Mouse (Mus musculus) thymus, adult 2 months (tissue): ENCODE measurements around the gene Emc7. TPM values are rescaled to one million over a fixed set of nuclear protein-coding genes. Genes with fewer than 3 reads are reported as not detected.

Source experiments
- DNase-seq: peaks from one replicate; pipeline ENCODE4 v3.0.0; 2021
- H3K27ac ChIP-seq: fragments of 200-500 bp; 2 replicates; pipeline ENCODE4 v1.5.1; 2012; ENCODE audit warnings: low read length, control low read depth; ENCODE audit not compliant: control insufficient read depth, insufficient read depth
- H3K27me3 ChIP-seq: fragments of 200-500 bp; 2 replicates; pipeline ENCODE4 v1.6.1; 2012; ENCODE audit warnings: mild to moderate bottlenecking, low read length, moderate library complexity, mixed read lengths; ENCODE audit not compliant: control insufficient read depth, insufficient read depth
- H3K36me3 ChIP-seq: fragments of 200-500 bp; 2 replicates; pipeline ENCODE4 v1.6.1; 2012; ENCODE audit warnings: mild to moderate bottlenecking, low read length, moderate library complexity; ENCODE audit not compliant: control insufficient read depth, insufficient read depth
- H3K4me1 ChIP-seq: fragments of 200-500 bp; replicated peaks from 2 replicates; pipeline ENCODE4 v1.6.1; 2012; ENCODE audit warnings: low read length; ENCODE audit not compliant: control insufficient read depth, insufficient read depth
- H3K4me3 ChIP-seq: fragments of 200-500 bp; 2 replicates; pipeline ENCODE4 v1.5.1; 2012; ENCODE audit warnings: mild to moderate bottlenecking, low read length, control low read depth, moderate library complexity; ENCODE audit not compliant: control insufficient read depth, insufficient read depth
- CTCF ChIP-seq: fragments of 200-500 bp; IDR thresholded peaks from 2 replicates; pipeline ENCODE4 v1.5.1; 2012; ENCODE audit warnings: mild to moderate bottlenecking, control low read depth, low read length, moderate library complexity, borderline replicate concordance; ENCODE audit not compliant: control insufficient read depth, poor library complexity, insufficient read depth; ENCODE audit errors: extremely low read depth
- POLR2A ChIP-seq: fragments of 200-500 bp; IDR thresholded peaks from 2 replicates; pipeline ENCODE4 v1.6.1; 2012; ENCODE audit warnings: mild to moderate bottlenecking, low read length, control low read depth, moderate library complexity; ENCODE audit not compliant: control insufficient read depth, poor library complexity, insufficient read depth; ENCODE audit errors: extremely low read depth
- WGBS: fragments of 180-500 bp; shearing (Covaris S2); methylation state at CpG from one replicate; pipeline ENCODE4 v1.1.7; 2018; 5-methylcytosine and 5-hydroxymethylcytosine counted together
- polyA plus RNA-seq: library from polyadenylated mRNA; depleted of rRNA; stranded (reverse); fragments of >200 nt; gene quantifications from 2 replicates; pipeline ENCODE4 v1.2.3, GENCODE M21; 2012; rRNA removed

The Emc7 gene
- polyA plus RNA-seq, 1 experiment, result 6.3 TPM

- Histone ChIP-seq H3K36me3 (no peaks in the 10 kb centered on the region), H3K4me3 (no peak overlapping the region), H3K4me1 (no peaks in the 10 kb centered on the region), H3K27ac (no peak overlapping the region), H3K27me3 (no peaks in the 10 kb centered on the region)
- WGBS, result 96% methylated on average over 3 of the region's 3 CpGs
- DNase-seq, result no peak
- TF ChIP-seq POLR2A (no peak), CTCF (no peak)
These were observed 61.9 kb downstream of the Emc7 start for GRCm38 (mm10) chr2:112516728-112517127.

- H3K4me1 ChIP-seq, result no peaks in the 10 kb centered on the region
- DNase-seq, result no peak
- 92% methylated on average over 3 of the region's 3 CpGs for WGBS
- H3K27ac ChIP-seq, result no peak overlapping the region
- no peaks in the 10 kb centered on the region for H3K27me3 ChIP-seq
- TF ChIP-seq POLR2A, result no peak
- no peak for TF ChIP-seq CTCF
- no peaks in the 10 kb centered on the region for H3K36me3 ChIP-seq
- no peak overlapping the region for H3K4me3 ChIP-seq
These were observed 62.4 kb downstream of the Emc7 start for GRCm38 (mm10) chr2:112517218-112517617.

DNA sequence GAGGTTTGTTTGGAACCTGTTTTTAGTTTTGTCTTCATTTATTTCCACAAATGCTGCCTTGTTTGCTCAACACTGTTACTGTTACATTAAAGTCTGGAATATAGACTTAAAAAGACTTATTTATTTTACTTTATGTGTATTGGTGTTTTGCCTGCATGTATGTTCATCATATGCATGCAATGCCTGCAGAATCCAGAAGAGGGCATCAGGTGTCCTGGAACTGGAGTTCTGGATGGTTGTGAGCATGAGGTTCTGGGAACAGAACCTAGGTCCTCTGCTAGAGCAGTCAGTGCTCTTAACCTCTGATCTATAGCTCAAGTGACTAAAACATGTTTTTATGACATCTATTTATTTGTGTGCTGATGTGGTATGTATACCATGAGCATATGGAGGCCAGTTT lies 63.7 kb downstream of the Emc7 start:
- Histone ChIP-seq H3K4me1 (no peaks in the 10 kb centered on the region), H3K27ac (no peak overlapping the region), H3K27me3 (no peaks in the 10 kb centered on the region), H3K36me3 (no peaks in the 10 kb centered on the region), H3K4me3 (no peak overlapping the region)
- no peak for TF ChIP-seq POLR2A
- TF ChIP-seq CTCF, result no peak
- DNase-seq, result no peak

DNA sequence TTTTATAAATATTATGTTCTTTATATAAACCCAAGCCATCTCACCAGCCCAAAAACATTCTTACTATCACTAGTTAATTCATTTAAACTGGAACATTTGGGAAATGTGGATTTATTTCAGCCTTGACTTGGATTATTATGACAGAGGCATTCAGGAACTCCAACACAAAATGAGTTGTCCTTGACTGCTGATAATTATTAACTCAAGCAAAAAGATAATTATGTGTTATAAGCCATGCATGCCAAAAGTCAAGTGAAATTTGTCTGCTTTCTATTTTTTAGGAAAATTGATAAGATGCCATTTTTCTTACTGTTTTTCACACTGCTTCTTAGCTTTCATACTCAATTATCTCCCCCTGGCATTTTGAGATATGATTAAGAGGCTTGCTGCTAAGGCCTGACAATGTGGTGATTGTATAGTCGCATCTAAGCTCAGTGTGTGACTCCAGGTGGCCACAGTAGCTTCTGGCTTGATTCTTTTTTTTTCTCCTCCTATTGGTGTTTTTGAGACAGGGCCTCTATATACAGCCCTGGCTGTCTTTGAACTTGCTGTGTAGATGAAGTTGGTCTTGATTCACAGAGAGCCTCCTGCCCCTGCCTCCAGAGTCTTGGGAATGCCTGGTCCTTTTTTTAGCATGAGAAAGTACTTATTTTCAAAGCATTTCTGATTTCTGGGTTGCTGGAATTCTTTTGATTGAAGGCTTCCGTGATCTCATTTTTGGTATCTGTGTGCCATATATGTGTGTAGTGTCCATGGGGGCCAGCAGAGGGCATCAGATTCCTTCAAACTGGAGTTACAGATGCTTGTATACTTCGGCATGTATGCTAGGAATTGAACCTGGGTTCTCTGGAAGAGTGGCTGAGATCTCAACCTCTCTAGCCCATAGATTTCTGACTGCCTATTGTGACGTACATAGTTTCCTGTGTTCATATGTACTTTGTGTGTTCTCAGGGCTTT lies 66.0 kb downstream of the Emc7 start:
- WGBS, result 97% methylated on average over 4 of the region's 4 CpGs
- Histone ChIP-seq H3K4me1 (no peaks in the 10 kb centered on the region), H3K27me3 (no peaks in the 10 kb centered on the region), H3K36me3 (no peaks in the 10 kb centered on the region), H3K27ac (no peak overlapping the region), H3K4me3 (no peak overlapping the region)
- no peak for TF ChIP-seq POLR2A
- no peak for TF ChIP-seq CTCF
- DNase-seq, result no peak

Other genes with a start within 250 kb of the Emc7 start
- 70.0 and 77.7 TPM in 2 replicates for gene Lpcat4, start 215.5 kb upstream of the Emc7 start, polyA plus RNA-seq
- gene Nutm1, start 195.7 kb upstream of the Emc7 start, polyA plus RNA-seq, result 0.03 TPM in 1 of 2 replicates, not detected in the other
- 100 and 126 TPM in 2 replicates for gene Nop10, start 193.1 kb upstream of the Emc7 start, polyA plus RNA-seq
- gene Slc12a6, start 189.2 kb upstream of the Emc7 start, polyA plus RNA-seq, result 97.6 and 97.8 TPM in 2 replicates
- 0.03 TPM in 1 of 2 replicates, not detected in the other for gene Gm21985, start 188.7 kb upstream of the Emc7 start, polyA plus RNA-seq
- 82.1 and 96.1 TPM in 2 replicates for gene Emc4, start 87.0 kb upstream of the Emc7 start, polyA plus RNA-seq
- 2.3 and 2.6 TPM in 2 replicates for gene Katnbl1, start 75.8 kb upstream of the Emc7 start, polyA plus RNA-seq
- not detected in 2 replicates for gene Chrm5, start 25.8 kb downstream of the Emc7 start, polyA plus RNA-seq
- gene Aven, start 38.0 kb downstream of the Emc7 start, polyA plus RNA-seq, result 5.1 and 5.9 TPM in 2 replicates